Mouse (Mus musculus) inflammation-experienced regulatory T-cells, adult 6 months (primary cell): Measurements from ENCODE around the gene Olfr112. TPM values are rescaled to one million over a fixed set of nuclear protein-coding genes. Genes with fewer than 3 reads are reported as not detected.
"Not testable (repeated sequence)": the region's sequence is repeated elsewhere in the genome, so short reads cannot be mapped to it uniquely, and the experiment has no call there.

Experiments
- ATAC-seq: one replicate; pipeline ENCODE4 v1.8.0; 2017
- polyA plus RNA-seq, 3 experiments: library from polyadenylated mRNA; unstranded; fragments of 100-300 nt; shearing (Covaris generic); gene quantifications; one replicate each; pipeline ENCODE4 v1.2.1; 2017

Gene Olfr112
- polyA plus RNA-seq, result not detected

- no peak for ATAC-seq
These were observed at the start of gene Olfr112 for GRCm38 (mm10) chr17:37569351-37569750. Olfr112 (minus strand) TSS chr17:37569451.

GRCm38 (mm10) chr17:37592643-37593042, 23.4 kb upstream of the Olfr112 start, which contains the start of gene Olfr114:
Olfr114 (minus strand) TSS chr17:37592743.
- no peak for ATAC-seq

GRCm38 (mm10) chr17:37577563-37577962, 8.3 kb upstream of the Olfr112 start, which contains the start of gene Olfr113:
Olfr113 (minus strand) TSS chr17:37577663.
- no peak for ATAC-seq

GRCm38 (mm10) chr17:37558913-37559615, 10.2 kb downstream of the Olfr112 start:
- ATAC-seq, result no peak

GRCm38 (mm10) chr17:37543800-37544435, 25.3 kb downstream of the Olfr112 start:
- ATAC-seq, result no peak

GRCm38 (mm10) chr17:37541454-37542119, 27.7 kb downstream of the Olfr112 start:
- no peak for ATAC-seq

GRCm38 (mm10) chr17:37538416-37538815, 30.8 kb downstream of the Olfr112 start:
- ATAC-seq, result not testable (repeated sequence)

GRCm38 (mm10) chr17:37535173-37535572, 34.1 kb downstream of the Olfr112 start:
- ATAC-seq, result no peak

- ATAC-seq, result not testable (repeated sequence)
These were observed 43.8 kb downstream of the Olfr112 start for GRCm38 (mm10) chr17:37525427-37525826.

GRCm38 (mm10) chr17:37524612-37525011, 44.6 kb downstream of the Olfr112 start:
- not testable (repeated sequence) for ATAC-seq

Other genes with a start within 250 kb of the Olfr112 start
- not detected for gene Olfr103, start 229.8 kb downstream of the Olfr112 start, polyA plus RNA-seq
- gene Olfr104-ps, start 209.9 kb downstream of the Olfr112 start, polyA plus RNA-seq, result not detected
- not detected for gene Olfr105-ps, start 190.4 kb downstream of the Olfr112 start, polyA plus RNA-seq
- not detected for gene Olfr106-ps, start 179.1 kb downstream of the Olfr112 start, polyA plus RNA-seq
- gene Olfr107, start 170.2 kb downstream of the Olfr112 start, polyA plus RNA-seq, result under 1 TPM in 1 of 3 experiments, not detected in 2; 0.17 TPM
- gene Olfr108, start 124.0 kb downstream of the Olfr112 start, polyA plus RNA-seq, result not detected
- not detected for gene Olfr109, start 110.5 kb downstream of the Olfr112 start, polyA plus RNA-seq
- under 1 TPM in 2 of 3 experiments, not detected in 1; 0.38 to 0.47 TPM for gene H2-M2, start 85.9 kb downstream of the Olfr112 start, polyA plus RNA-seq
- gene Olfr110, start 77.0 kb downstream of the Olfr112 start, polyA plus RNA-seq, result not detected
- not detected for gene Olfr111, start 61.4 kb downstream of the Olfr112 start, polyA plus RNA-seq
- not detected for gene Olfr113, start 8.2 kb upstream of the Olfr112 start, polyA plus RNA-seq
- not detected for gene Olfr114, start 23.3 kb upstream of the Olfr112 start, polyA plus RNA-seq
- gene Olfr115, start 57.7 kb upstream of the Olfr112 start, polyA plus RNA-seq, result not detected
- not detected for gene Olfr116, start 57.7 kb upstream of the Olfr112 start, polyA plus RNA-seq
- not detected for gene Olfr117, start 94.3 kb upstream of the Olfr112 start, polyA plus RNA-seq
- under 1 TPM in 1 of 3 experiments, not detected in 2; 0.60 TPM for gene Olfr118, start 97.5 kb upstream of the Olfr112 start, polyA plus RNA-seq
- gene Olfr119, start 127.1 kb upstream of the Olfr112 start, polyA plus RNA-seq, result not detected
- not detected for gene Olfr120, start 152.4 kb upstream of the Olfr112 start, polyA plus RNA-seq
- not detected for gene Olfr121, start 179.4 kb upstream of the Olfr112 start, polyA plus RNA-seq
- gene Olfr122, start 199.2 kb upstream of the Olfr112 start, polyA plus RNA-seq, result not detected
- gene Olfr123, start 224.1 kb upstream of the Olfr112 start, polyA plus RNA-seq, result not detected
- gene Olfr124, start 230.4 kb upstream of the Olfr112 start, polyA plus RNA-seq, result not detected